Mouse (Mus musculus) bone marrow macrophage, adult 2 months (primary cell): Measurements from ENCODE around the gene Gm19426.

Experiments
- CTCF ChIP-seq: IDR thresholded peaks from 2 replicates; pipeline ENCODE4 v1.5.1; 2012; ENCODE audit warnings: low read depth, mild to moderate bottlenecking, low read length, moderate library complexity
- POLR2A ChIP-seq: IDR thresholded peaks from 2 replicates; pipeline ENCODE4 v1.6.1; 2012; ENCODE audit warnings: mild to moderate bottlenecking, low read depth, low read length, borderline replicate concordance

DNA sequence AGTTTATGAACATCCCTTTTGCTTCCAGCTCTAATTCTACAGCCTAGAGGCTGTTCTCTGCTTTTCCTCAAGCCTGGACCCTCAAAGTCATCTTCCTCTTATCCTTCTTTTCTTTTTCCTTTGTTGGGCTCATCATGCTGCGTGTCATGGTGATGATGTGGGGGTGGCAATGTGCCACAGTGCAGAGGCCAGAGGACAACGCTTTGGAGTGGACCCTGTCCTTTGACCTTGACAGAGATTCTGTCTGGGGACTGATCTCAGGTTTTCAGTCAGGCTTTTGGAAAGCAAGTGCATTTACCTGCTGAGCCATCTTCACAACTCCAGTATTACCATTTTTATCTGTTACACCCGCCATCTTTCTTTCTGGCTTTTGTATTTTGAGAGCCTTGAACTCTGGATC lies 12.2 kb downstream of the Gm19426 start:
- no peak for TF ChIP-seq CTCF
- TF ChIP-seq POLR2A: no peak
